Mouse (Mus musculus) cerebellum, adult 2 months (tissue): ENCODE measurements at regions not wholly inside any gene's neighbourhood (a gene's known extent, or its start where the extent isn't known, plus 50 kb on each side); places are given as distances from the start of the nearest gene placed in this dataset.
A peak's percentile ranks its signal among the peaks of the same experiment; 100 is the strongest.
"Not testable (repeated sequence)": the region's sequence is repeated elsewhere in the genome, so short reads cannot be mapped to it uniquely, and the experiment has no call there.

Source experiments
- DNase-seq, 2 experiments: peaks; one replicate each; pipeline ENCODE4 v3.0.0; 2021
- H3K27ac ChIP-seq: fragments of 200-500 bp; 2 replicates; pipeline ENCODE4 v1.5.1; 2012; ENCODE audit warnings: low read length, control low read depth, inconsistent platforms; ENCODE audit not compliant: insufficient read depth
- H3K27me3 ChIP-seq: fragments of 200-500 bp; 2 replicates; pipeline ENCODE4 v1.6.1; 2012; ENCODE audit warnings: inconsistent platforms, mild to moderate bottlenecking, low read length, moderate library complexity; ENCODE audit not compliant: control insufficient read depth, insufficient read depth
- H3K4me1 ChIP-seq: fragments of 200-500 bp; 2 replicates; pipeline ENCODE4 v1.6.1; 2011; ENCODE audit warnings: low read length; ENCODE audit not compliant: control insufficient read depth, insufficient read depth
- H3K4me3 ChIP-seq: fragments of 200-500 bp; replicated peaks from 2 replicates; pipeline ENCODE3; 2011; ENCODE audit warnings: mild to moderate bottlenecking, low read depth, low read length, control low read depth; ENCODE audit not compliant: insufficient read depth
- CTCF ChIP-seq: fragments of 200-500 bp; IDR thresholded peaks from 2 replicates; pipeline ENCODE4 v1.5.1; 2011; ENCODE audit warnings: low read depth, mild to moderate bottlenecking, control low read depth, low read length, moderate library complexity, borderline replicate concordance; ENCODE audit not compliant: insufficient read depth
- POLR2A ChIP-seq: fragments of 200-500 bp; IDR thresholded peaks from 2 replicates; pipeline ENCODE4 v1.6.1; 2011; ENCODE audit warnings: low read length, control low read depth, borderline replicate concordance; ENCODE audit not compliant: insufficient read depth
- WGBS: fragments of 180-500 bp; shearing (Covaris S2); methylation state at CpG from one replicate; pipeline ENCODE4 v1.1.7; 2018; 5-methylcytosine and 5-hydroxymethylcytosine counted together

DNA sequence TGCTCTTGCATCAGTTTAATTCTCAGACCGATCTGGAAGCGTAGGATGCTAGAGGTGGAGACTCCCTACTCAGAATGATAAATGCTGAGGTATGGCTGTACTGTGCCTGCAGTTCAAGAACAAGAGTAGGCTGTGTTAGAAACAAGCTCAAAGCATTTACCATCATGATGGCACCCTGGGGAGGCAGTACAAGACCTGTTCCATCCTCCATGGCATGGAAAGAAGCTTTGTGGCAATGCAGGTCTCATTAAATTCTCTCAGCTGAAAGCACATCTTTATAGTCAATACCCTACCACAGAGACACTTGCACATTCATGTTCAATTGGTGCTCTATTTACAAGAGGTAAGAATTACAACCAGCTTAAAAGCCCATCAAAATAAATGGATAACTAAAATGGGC lies 209.5 kb downstream of the Tbl1xr1 start:
- H3K27me3 ChIP-seq: no peaks in the 10 kb centered on the region
- no peak overlapping the region for H3K27ac ChIP-seq
- 94% methylated on average over 2 of the region's 2 CpGs for WGBS
- no peaks in the 10 kb centered on the region for H3K4me1 ChIP-seq
- no peak overlapping the region for H3K4me3 ChIP-seq
- TF ChIP-seq CTCF: no peak
- no peak for TF ChIP-seq POLR2A
- no peak for DNase-seq

GRCm38 (mm10) chr3:22293466-22293865 lies 217.0 kb downstream of the Tbl1xr1 start:
- Histone ChIP-seq H3K4me3 (no peak overlapping the region), H3K27ac (no peak overlapping the region), H3K27me3 (no peaks in the 10 kb centered on the region), H3K4me1 (no peaks in the 10 kb centered on the region)
- DNase-seq: no peak
- WGBS: 76% methylated on average over 3 of the region's 3 CpGs
- TF ChIP-seq POLR2A (no peak), CTCF (no peak)

GRCm38 (mm10) chr3:22294081-22294480 lies 217.6 kb downstream of the Tbl1xr1 start:
- not testable (repeated sequence) for H3K27ac ChIP-seq, H3K4me3 ChIP-seq, DNase-seq, H3K27me3 ChIP-seq, H3K4me1 ChIP-seq
- WGBS: 93% methylated on average over 1 of the region's 1 CpGs

DNA sequence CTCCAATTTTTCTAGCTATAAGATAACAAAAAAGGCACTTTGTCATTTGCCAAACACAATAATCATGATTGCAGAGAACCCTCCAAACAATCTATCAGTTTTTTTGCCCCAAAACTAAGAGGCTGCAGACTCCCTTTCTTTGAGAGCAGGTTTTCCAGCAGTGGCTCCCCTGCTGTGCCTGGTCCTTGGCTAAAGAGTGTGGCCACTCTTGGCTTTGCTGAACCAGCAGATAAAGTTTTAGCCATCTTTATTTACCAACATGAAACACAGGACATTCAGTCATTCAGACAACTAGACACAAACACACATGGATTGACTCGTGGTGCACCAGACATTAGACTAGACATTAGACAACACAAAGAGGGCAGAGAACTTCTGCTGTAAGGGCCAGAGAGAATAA lies 220.5 kb downstream of the Tbl1xr1 start:
- not testable (repeated sequence) for H3K27me3 ChIP-seq, H3K27ac ChIP-seq, DNase-seq, H3K4me3 ChIP-seq, H3K4me1 ChIP-seq
- 81% methylated on average over 1 of the region's 1 CpGs for WGBS

DNA sequence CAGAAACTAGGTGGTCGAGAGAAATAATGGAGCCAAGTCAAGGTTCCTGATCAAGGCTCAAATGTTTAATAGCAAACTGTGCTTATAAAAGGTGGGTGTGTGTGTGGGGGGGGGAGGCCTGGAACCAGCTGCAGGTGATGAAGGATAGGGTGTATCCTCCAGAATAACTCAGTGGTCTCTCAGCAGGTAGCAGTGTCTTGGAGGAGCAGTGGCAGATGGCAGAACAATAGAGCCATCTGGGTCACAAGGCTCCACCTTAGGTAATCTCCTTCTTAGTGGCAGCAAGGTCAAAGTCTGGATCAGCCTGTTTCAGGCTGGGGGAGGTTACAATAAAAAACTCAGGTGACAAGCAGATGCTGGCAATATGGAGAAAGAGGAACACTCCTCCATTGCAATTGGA lies 221.4 kb downstream of the Tbl1xr1 start:
- WGBS: 76% methylated on average over 1 of the region's 1 CpGs
- H3K4me1 ChIP-seq, DNase-seq, H3K4me3 ChIP-seq, H3K27me3 ChIP-seq, H3K27ac ChIP-seq: not testable (repeated sequence)

DNA sequence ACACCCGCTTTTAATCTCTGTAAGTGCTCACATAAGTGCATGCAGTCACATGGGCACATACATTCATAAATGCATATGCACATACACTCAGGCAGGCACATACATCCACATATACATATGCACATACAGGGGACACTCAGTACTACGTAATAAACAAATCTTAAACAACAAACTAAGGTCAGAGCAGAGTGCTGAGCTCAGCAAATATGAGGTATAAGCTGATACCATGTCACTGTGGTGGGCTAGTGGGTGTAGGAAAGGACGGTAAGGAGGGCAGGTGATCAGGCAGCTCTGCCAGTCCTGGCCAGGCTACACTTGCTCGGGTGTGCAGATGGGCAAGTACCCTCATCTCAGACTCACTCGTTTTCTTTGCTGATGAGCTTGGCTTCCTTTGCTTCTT lies 224.1 kb downstream of the Tbl1xr1 start:
- Histone ChIP-seq H3K27me3 (no peaks in the 10 kb centered on the region), H3K4me1 (no peaks in the 10 kb centered on the region), H3K27ac (no peak overlapping the region), H3K4me3 (no peak overlapping the region)
- TF ChIP-seq CTCF: no peak
- no peak for TF ChIP-seq POLR2A
- DNase-seq: no peak
- 84% methylated on average over 5 of the region's 5 CpGs for WGBS

- WGBS: 37% methylated on average over 5 of the region's 5 CpGs
- DNase-seq: no peak
- TF ChIP-seq CTCF (no peak), POLR2A (no peak)
- H3K4me3 ChIP-seq: no peak overlapping the region
- H3K27me3 ChIP-seq: no peaks in the 10 kb centered on the region
- no peaks in the 10 kb centered on the region for H3K4me1 ChIP-seq
- H3K27ac ChIP-seq: no peak overlapping the region
These were observed 225.6 kb downstream of the Tbl1xr1 start for GRCm38 (mm10) chr3:22301991-22302517.

- Histone ChIP-seq H3K4me3 (no peak overlapping the region), H3K4me1 (no peaks in the 10 kb centered on the region), H3K27ac (no peak overlapping the region), H3K27me3 (no peaks in the 10 kb centered on the region)
- TF ChIP-seq CTCF (no peak), POLR2A (no peak)
- no peak for DNase-seq
- 44% methylated on average over 1 of the region's 1 CpGs for WGBS
These were observed 227.7 kb downstream of the Tbl1xr1 start for GRCm38 (mm10) chr3:22304145-22304544.

GRCm38 (mm10) chr3:22306624-22307023 lies 230.2 kb downstream of the Tbl1xr1 start:
- no peaks in the 10 kb centered on the region for H3K27me3 ChIP-seq
- no peak overlapping the region for H3K27ac ChIP-seq
- H3K4me3 ChIP-seq: no peak overlapping the region
- H3K4me1 ChIP-seq: no peaks in the 10 kb centered on the region
- TF ChIP-seq POLR2A: no peak
- 0 out of 2 replicates have a peak, but pooled peaks have one; percentile 18 for TF ChIP-seq CTCF
- peak in 1 of 2 experiments; percentile 4 for DNase-seq
- WGBS: 82% methylated on average over 4 of the region's 4 CpGs
